Mouse (Mus musculus) urinary bladder, postnatal 14 days (tissue): ENCODE results near the gene Csf1.
A peak's percentile ranks its signal among the peaks of the same experiment; 100 is the strongest.
"Not testable (repeated sequence)": the region's sequence is repeated elsewhere in the genome, so short reads cannot be mapped to it uniquely, and the experiment has no call there.

ENCODE experiments used
- DNase-seq: peaks from one replicate; pipeline ENCODE4 v3.0.0; 2021; ENCODE audit warnings: low spot score

Csf1 gene

DNA sequence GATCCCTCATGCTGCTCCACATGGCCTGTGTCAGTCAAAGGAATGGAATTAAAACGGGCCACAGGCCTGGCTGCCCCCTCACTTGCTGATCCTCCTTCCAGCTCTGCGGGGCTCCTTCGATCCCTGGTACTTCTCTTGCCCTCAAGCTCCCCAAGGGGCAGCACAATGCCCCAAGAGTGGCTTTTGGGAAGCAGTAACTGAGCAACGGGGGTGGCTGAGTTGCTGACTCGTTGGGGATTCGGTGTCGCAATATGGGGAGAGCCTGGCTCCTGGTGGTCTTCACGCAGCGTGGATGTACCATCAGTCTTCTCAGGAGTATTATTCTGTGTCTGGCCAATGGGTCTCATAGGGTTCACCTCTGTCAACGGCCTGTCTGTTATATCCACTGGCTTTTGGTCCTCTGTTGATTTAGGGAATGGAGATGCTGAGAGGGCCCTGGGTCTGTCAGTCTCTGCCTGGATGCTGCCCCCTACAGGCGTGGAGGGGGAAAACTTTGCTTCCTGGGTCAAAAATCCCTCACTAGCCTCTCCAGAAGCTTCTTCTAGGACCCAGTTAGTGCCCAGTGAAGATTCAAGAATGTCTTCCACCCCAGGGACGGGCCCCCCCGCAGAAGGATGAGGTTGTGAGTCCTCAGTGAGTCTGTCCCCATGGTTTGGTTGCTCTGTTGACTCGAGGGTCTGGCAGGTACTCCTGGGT lies 11.9 kb downstream of the Csf1 start:
- DNase-seq, result no peak

DNA sequence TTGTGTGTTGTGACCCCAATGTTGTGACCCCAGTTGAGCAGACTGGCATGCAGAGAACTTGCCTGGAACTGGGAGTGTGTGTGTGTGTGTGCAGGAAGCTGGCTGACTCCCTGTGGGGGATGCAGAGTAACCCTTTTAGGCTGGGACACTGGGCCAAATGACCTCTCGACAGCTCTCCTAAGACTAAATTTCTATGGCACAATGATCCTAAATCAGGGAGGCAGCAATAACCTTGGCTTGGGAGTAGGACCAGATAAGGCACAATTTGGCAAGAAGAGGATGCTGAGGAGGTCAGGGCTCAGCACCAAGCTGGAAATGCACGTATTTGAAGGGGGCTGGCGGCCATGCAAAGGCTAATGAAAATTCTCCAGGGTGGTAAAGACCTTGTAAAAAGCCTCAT lies 14.2 kb downstream of the Csf1 start:
- no peak for DNase-seq

DNA sequence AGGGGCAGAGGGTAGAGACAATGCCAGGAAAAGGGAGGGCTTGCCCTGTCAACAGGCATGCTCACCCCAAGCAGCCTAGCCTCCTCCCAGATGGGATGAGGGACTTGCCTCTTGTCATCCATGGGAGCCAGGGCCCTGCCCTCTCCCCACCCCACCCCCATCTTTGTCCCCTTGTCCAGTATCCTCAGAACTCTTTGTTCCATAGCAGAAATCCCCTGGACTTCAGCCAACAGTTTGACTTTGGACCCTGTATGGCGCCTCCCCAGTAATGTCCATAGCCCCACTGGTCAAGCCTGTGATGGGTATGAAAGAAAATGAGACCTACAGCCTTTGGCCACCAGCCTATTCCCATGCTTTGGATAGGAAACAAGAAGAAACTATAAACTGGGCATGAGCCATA lies 16.6 kb downstream of the Csf1 start:
- DNase-seq, result no peak

DNA sequence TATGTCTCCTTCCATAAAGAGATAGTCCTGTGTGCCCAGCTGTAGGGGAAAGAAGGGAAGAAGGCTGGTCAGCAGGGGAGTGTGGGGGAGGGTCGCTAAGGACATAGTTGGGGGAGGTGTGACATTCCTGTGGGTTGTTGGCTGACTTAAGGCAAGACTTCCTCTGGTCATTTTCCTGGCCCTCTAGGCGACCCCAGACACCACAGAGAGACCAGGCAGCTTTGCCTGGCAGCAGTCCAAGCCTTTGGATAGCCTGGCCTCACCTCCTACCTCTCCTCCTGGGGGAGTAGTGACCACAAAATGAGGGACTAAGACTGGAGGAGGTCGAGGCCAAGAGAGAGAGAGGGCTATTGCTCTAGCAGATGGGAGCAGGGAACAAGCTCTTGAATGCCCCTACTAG lies 17.2 kb downstream of the Csf1 start:
- DNase-seq, result no peak

DNA sequence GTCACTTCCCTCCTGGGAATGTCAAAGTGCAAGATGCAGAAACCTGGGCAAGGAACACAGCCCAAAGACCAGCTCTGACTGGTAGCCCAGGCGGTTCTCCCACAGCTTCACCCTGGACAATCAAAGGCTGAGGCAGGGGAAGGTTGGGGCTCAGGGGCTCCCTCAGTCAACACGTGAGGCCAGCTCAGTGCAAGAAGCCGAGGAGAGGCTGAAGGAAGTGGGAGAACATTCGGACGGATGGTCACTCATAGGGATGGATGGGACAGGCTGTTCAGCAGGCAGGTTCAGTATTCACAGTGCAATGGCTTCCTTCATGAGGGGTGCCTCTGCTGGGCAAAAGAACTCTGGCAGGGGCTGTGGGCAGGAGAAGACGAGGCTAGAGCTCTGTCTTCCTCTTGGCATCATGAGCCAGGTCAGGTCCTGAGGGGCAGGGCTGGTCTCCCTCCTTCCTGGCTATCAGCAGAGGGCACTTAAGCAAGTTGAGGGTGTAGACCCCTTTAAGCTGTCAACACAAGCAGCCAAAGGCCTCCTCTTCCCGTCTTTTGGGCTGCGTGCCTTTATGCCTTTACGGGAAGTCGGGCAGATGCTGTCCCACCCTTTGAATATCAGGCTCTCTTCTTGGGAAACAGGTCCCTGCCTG lies 18.1 kb downstream of the Csf1 start:
- DNase-seq, result no peak

DNA sequence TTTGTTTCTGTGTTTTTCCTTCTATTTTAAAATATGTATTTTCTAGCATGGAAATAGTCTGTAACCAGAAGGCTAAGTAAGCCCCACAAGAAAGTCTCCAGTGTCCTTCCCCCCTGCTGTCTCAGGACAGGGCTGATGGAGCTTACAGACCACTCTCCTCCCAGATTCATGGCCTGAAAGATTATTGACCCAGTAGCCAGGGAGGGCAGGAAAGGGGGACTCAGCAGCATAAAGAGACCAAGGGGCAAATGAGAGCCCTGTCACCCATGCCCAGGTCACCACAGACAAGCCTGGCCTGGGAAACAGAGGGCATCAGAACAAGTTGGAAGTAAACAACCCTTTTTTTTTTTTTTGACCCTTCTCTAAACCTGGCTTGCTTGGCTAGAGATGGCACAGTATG lies 18.9 kb downstream of the Csf1 start:
- no peak for DNase-seq

DNA sequence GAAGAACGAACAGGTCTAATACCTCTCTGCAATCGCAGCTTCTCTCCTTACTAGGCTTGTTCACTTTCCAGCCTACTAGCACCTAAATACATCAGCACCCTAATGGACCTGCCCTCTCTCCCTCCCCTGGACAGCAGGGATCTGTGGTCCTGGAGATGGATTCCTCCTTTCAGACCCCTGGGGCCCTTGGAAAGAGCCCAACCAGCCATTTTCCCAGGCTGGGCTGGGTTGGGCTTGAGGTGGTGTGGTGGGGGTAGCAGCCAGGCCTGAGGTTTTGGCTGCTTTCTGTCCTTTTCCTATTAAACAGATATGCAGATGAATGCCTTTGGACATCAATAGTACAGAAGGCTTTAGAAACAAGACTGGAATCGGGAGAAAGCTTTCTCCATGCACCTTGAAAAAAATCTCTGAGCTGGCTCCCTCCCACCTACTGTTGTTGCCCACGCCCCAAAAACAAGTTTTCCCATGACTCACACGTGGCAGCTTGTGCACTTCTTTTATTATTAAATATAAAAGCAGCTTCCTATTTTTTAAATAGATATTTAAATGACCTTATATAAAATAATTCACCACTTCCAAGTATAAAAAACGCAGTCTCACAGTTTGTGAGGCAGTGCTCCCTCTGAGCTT lies 19.6 kb downstream of the Csf1 start:
- DNase-seq, result peak; percentile 65

DNA sequence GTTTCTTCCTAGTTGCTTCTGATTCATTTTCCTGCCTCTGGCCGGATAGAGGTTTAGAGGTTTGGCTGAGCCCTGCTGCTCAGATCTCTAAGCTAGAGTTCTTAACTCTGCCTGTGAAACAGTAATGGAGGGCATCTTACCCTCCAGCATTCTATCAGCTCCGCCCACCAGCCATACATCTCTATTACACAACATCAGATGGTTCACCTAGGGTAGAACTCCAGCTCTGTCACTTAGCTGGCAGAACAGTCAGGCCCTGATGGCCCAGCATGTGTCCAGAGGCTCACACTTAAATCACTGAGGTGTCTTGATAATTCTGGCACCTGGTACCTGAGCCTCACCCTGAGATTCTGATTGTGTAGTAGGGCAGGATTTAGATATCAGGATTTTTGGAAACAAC lies 20.3 kb downstream of the Csf1 start:
- DNase-seq, result no peak

DNA sequence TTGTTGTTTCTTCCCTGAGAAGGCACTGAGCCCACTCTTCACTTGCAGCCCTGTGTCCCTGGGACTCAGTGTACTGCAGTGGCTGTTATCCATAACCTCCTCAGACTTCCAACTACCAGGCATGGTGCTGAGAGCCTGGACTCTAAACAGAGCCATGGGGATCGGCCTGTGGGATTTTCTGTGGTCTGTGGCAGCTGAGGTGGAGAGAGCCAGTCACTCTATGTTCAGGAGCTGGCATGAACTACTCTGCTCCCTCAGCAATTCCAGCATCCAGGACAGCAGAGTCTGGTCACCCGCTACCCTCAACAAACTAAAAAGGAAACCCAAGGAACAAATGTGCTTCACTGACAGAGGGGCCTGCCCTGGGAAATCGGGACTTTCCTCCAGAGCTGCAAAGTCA lies 20.8 kb downstream of the Csf1 start:
- no peak for DNase-seq

DNA sequence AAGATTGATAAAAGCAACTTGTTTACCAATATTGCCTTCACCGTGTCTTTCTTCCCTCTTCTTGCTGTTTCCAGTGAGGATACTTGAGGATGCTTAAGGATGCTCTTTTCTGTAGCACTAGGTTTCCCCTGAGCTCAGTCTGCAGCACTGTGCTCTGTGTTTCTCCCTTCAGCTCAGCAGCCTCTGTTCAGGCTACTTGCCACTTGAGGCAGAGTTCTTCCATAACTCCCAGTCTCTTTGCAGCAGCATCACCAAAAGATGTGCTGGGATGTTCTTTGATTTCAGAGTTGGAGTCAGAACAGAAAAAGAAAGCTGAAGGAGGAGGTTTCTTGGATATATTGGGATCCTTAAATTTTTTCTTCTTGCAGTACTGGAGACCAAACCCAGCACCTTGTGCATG lies 21.6 kb downstream of the Csf1 start:
- no peak for DNase-seq

DNA sequence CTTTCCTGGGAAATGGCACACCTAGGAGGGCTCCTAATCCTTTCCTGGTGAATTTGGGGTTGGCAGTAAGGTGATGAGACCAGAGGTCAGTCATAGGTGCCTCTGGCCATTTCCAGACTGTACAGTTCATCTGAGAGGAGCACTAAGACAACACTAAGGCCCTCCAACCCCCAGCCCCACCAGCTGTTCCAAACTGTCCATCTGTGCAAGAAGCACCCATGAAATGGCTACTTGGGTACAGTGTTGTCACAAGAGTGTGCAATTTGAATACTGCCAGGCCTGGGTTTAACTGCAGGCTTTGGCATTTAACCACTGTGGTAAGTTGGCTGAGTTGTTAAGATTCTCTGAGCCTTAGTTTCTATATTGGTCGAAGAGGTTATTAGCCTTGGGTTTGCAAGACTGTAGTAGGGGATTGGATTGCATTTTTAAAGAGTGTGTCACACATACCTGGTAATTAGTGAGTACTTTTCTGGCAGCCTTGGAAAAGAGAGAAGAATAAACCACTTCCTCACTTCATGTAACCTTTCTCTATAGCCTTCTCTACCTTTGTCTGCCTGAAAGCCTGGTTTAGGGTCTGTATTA lies 22.6 kb downstream of the Csf1 start:
- no peak for DNase-seq

DNA sequence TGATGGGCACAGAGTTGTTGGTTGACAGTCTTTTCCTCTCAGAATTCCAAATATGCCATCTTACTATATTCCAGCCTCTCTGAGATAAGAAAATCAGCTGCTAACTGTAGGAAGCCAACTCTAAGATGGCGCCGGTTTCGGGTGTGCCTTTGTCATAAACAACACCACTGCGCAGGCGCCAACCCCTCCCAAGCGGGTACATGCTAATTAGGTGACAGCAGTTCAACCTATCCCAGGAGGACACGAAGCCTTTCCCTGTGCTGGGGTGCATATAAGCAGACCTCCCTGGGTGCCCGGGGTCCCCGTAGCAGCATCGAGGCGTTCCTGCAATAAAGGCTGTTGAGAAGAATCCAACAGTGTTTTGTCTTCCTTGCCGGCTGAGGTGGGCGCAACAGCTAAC lies 24.6 kb downstream of the Csf1 start:
- DNase-seq, result not testable (repeated sequence)

DNA sequence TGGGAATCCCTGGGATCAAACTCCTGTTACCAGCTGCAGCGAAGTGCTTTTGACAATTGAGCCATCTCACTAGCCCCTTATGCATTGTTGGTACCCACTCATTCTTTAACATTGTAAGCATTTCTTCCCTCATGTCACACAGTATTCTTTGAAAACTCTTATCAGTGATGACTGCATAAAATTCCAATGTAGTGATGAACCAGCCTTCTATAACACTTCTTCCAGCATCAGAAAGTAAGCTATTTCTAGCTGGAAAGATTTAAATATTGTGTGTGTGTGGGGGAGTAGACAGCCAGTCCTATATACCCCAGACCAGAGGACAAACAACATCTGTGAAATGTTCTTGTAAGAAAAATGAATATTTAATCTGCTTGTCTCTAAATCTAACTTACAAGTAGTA lies 26.9 kb downstream of the Csf1 start:
- no peak for DNase-seq

DNA sequence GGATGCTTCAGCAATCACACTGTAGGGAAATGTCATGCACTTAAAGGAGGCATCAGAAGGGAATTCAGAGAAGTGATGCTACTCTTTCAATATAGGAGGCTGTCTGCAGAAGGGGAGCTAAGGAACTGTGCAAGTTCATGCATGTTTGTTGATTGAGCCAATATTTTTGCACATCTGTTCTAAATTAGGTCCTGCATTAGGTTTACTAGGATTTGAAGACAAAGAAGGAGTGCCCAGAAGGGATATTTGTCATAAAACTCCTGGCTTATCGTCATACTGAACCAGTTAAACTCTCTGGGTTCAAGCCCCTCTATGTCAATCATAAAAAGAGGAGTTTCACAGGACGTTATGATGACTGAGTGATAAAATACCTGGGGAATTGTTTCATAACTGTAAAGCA lies 30.0 kb downstream of the Csf1 start:
- no peak for DNase-seq

DNA sequence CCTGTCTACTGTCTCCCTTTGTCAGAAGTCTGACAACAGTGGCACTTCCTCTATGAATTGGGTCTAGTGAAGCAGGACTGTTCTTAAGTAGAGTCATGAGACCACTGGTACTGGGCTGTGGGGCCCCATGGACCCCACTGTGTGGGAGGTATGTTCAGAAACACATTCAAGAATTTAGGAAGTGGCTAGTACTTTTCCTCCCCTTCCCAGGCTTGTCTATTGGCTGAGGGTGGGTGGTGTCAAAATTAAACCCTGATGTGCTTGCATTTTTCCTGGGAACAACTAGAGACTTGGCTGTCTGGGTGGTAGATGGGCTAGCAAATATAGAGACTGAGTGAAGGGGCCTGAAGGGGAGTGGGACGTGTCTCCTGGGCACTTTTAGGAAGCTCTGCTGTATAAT lies 31.8 kb downstream of the Csf1 start:
- DNase-seq, result no peak

DNA sequence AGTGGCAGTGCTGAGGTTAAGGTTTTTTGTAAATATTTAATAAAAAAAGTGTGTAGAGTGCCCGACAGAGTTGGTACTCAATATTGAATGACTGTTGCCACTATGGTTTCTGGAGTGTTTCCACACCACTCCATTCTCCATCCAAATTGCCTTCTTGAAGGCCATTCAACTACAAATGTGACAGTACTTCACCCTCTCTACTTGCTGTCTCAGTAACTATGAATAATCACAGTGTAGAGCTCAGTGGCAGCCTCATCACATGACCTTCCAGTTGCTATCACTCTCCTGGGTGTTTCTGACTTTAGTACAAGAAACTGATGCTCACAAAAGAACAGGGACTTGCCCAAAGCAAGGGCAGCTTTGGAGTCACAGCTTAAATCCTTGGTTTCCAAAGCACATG lies 44.3 kb downstream of the Csf1 start:
- no peak for DNase-seq

DNA sequence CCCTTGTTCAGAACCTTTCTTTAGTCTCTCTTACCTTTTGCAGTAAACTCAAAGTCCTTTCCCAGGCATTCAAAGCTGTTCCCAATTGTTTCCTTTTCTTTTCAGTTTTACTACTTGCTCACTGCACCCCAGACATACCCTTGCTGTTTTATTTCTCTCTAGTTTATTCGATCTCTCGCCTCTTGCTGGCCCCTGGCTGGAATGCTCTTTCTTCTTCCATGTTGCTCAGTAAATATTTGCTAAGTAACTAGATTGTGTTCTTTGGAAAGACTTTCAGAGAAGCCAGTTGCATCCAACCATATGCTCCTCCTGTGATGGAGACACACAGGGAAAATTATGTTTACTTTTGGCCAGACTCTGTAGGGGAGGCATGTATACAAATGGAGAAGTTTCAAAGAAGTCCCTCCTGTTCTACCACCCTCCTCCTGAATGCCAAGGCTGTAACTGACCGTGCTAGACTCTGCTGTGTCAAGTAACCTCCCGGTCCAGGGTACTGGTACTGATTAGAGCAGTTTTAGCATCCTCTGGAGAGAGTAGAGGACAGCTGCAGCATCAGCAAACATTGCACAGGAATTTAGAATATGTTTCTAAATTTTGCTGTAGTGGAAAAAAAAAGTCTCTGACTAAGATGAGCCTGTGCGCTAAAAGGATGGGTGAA lies 45.9 kb downstream of the Csf1 start:
- DNase-seq, result no peak

DNA sequence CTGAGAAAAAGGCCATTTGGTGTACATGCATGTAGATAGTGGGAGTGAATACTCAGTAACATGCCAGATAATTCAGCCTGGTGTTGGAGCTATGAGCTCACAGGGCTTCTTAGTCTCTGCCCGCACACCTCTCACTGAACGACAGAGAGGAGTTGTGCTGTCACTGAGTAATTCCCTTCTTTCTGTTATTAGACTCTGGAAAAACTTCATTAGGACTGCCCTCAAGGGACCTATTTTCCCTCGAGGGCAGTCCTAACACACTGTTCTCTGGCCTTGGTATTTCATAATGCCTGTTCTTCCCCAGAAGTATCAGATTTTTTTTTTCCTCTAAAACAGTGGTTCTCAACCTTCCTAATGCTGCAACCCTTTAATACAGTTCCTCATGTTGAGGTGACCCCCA lies 48.2 kb downstream of the Csf1 start:
- DNase-seq, result no peak

DNA sequence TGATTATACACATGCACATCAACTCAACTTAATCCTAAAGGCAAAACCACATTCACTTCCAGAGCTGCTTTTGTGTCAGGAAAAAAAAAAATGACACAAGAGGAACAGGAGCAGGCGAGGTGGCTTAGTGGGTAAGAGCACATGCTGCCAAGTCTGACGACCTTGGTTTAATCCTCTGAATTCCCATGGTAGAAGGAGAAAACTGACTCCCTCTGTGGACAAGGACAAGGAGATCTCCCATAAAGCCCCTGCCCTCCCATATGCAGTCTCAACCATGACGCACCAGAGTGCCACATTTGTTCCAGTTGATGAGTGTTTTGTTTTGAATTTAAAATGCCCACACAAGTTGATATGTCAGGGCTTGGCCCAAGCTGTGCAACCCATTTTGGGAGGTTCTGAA lies 51.1 kb downstream of the Csf1 start:
- no peak for DNase-seq

DNA sequence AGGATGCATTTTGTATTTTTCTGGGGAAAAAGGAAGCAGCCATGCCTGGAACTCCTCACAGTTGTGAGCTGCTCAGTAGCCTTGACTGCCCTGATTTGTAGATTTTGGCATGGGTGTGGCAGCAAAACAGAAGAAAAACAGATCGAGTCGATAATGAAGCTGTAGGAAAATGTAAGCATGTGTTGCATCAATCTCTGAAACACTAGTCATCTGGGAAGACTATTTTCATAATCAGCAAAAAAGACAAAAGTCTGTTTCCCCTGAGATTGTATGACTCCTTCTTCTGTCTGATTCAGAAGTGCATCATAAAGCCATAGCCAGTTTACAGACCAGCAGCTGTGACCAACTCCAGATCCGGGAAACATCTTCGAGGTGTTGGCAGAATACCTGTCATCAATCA lies 53.0 kb downstream of the Csf1 start:
- no peak for DNase-seq

DNA sequence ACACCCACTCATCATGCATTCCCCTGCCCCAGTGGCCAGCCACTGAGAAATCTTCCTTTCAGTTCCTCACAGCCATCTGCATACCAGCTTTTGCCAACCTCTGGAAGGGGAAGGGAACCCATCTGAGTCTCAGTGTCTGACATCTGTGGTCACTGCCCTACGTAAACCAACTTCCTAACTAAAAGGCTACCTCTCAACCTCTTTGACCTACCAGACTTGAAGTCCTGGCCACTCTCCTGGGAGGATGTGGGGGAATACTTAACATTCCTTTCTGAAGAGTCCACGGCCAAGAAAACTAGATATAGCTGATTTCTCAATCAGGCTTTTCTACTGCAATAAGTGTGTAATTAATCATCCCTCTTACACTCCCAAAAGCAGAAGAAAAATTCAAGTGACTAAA lies 54.1 kb downstream of the Csf1 start:
- DNase-seq, result no peak

DNA sequence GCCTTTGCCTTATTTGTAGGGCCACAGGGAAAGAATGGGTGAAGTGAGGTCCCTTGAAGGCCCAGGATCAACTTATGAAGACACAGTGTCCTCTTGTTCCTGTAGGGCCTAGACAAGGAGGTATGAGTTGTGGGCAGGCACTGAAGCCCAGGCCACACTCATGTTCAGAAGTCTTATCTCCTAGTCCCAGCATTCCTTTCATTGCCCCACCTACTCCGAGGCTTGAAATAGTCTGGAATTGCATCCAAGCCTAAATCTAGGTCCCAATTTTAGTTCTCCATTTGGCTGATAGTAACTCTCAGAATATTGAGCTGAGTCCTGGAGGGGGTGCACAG lies 55.9 kb downstream of the Csf1 start:
- DNase-seq, result no peak
